Mouse (Mus musculus): ENCODE measurements at regions not wholly inside any gene's neighbourhood (a gene's known extent, or its start where the extent isn't known, plus 50 kb on each side); places are given as distances from the start of the nearest gene placed in this dataset.

DNA sequence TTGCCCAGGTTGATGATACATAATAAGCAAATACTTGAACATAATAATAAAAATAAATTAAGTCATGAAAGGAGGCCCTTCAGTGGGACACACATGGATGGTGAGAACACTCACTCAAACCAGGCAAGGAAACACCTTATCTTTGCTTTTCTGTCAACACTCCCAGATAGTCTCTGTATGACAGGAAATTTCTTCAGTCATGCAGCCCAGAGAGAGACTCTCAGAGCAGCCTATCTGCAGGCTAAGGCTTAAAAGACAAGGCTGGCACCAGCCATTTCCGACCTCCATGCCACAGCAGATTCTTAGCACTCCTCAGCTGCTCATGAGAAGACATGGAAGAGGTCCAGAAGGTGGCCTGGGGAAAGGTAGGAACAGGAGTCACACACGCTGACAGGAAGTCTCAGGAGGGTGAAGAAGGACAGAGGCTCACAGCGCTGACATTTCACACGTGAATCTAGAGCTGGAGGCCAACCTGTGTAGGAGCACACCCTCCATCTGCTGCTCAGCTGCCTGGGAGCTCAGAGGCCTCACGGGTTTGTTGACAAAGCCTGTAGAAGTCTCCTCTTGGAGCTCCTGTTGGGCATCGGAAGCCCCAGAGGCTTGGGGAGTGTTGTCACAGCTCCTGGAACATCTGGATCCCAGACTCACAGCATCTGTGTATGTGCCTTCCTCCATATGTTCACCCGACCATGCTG lies 232.3 kb downstream of the Qk start:
- 78% methylated on average over 7 of the region's 7 CpGs for WGBS

GRCm38 (mm10) chr17:10086558-10086957 lies 233.1 kb downstream of the Qk start:
- no peaks in the 10 kb centered on the region for H3K9me3 ChIP-seq (ENCODE audit: control insufficient read depth, low read length)
- H3K4me3 ChIP-seq (ENCODE audit: low read depth, low read length): no peak overlapping the region
- no peaks in the 10 kb centered on the region for H3K4me1 ChIP-seq (ENCODE audit: control insufficient read depth, insufficient read depth, low read length)
- no peaks in the 10 kb centered on the region for H3K36me3 ChIP-seq (ENCODE audit: control insufficient read depth, insufficient read depth, low read length)
- no peak for ATAC-seq (ENCODE audit: low read depth)
- WGBS: 89% methylated on average over 2 of the region's 2 CpGs
- H3K27me3 ChIP-seq (ENCODE audit: control insufficient read depth, insufficient read depth, low read length): no peaks in the 10 kb centered on the region
- no peak overlapping the region for H3K27ac ChIP-seq (ENCODE audit: low read depth, low read length)
- H3K9ac ChIP-seq (replicated peaks; ENCODE audit: low read depth, low read length): no peak overlapping the region
- no peak overlapping the region for H3K4me2 ChIP-seq (ENCODE audit: low read depth, low read length)

More for the DNA sequence above, 232.3 kb downstream of the Qk start:
- Histone ChIP-seq H3K9me3 (ENCODE audit: control insufficient read depth, low read length) (no peaks in the 10 kb centered on the region), H3K4me3 (ENCODE audit: low read depth, low read length) (no peak overlapping the region), H3K27me3 (ENCODE audit: control insufficient read depth, insufficient read depth, low read length) (no peaks in the 10 kb centered on the region), H3K9ac (replicated peaks; ENCODE audit: low read depth, low read length) (no peak overlapping the region), H3K36me3 (ENCODE audit: control insufficient read depth, insufficient read depth, low read length) (no peaks in the 10 kb centered on the region), H3K4me2 (ENCODE audit: low read depth, low read length) (no peak overlapping the region), H3K27ac (ENCODE audit: low read depth, low read length) (no peak overlapping the region), H3K4me1 (ENCODE audit: control insufficient read depth, insufficient read depth, low read length) (no peaks in the 10 kb centered on the region)
- ATAC-seq (ENCODE audit: low read depth): no peak

GRCm38 (mm10) chr17:10086132-10086531 lies 233.5 kb downstream of the Qk start:
- Histone ChIP-seq H3K9me3 (ENCODE audit: control insufficient read depth, low read length) (no peaks in the 10 kb centered on the region), H3K9ac (replicated peaks; ENCODE audit: low read depth, low read length) (no peak overlapping the region), H3K27ac (ENCODE audit: low read depth, low read length) (no peak overlapping the region), H3K4me3 (ENCODE audit: low read depth, low read length) (no peak overlapping the region), H3K4me1 (ENCODE audit: control insufficient read depth, insufficient read depth, low read length) (no peaks in the 10 kb centered on the region), H3K27me3 (ENCODE audit: control insufficient read depth, insufficient read depth, low read length) (no peaks in the 10 kb centered on the region), H3K36me3 (ENCODE audit: control insufficient read depth, insufficient read depth, low read length) (no peaks in the 10 kb centered on the region), H3K4me2 (ENCODE audit: low read depth, low read length) (no peak overlapping the region)
- ATAC-seq (ENCODE audit: low read depth): no peak
- 58% methylated on average over 2 of the region's 2 CpGs for WGBS

- H3K4me1 ChIP-seq (ENCODE audit: control insufficient read depth, insufficient read depth, low read length): no peaks in the 10 kb centered on the region
- ATAC-seq (ENCODE audit: low read depth): no peak
- no peak overlapping the region for H3K9ac ChIP-seq (replicated peaks; ENCODE audit: low read depth, low read length)
- no peak overlapping the region for H3K4me3 ChIP-seq (ENCODE audit: low read depth, low read length)
- H3K27ac ChIP-seq (ENCODE audit: low read depth, low read length): no peak overlapping the region
- no peaks in the 10 kb centered on the region for H3K9me3 ChIP-seq (ENCODE audit: control insufficient read depth, low read length)
- 46% methylated on average over 10 of the region's 10 CpGs for WGBS
- H3K4me2 ChIP-seq (ENCODE audit: low read depth, low read length): no peak overlapping the region
- no peaks in the 10 kb centered on the region for H3K36me3 ChIP-seq (ENCODE audit: control insufficient read depth, insufficient read depth, low read length)
- H3K27me3 ChIP-seq (ENCODE audit: control insufficient read depth, insufficient read depth, low read length): no peaks in the 10 kb centered on the region
Measured at GRCm38 (mm10) chr17:10081721-10082120, 237.9 kb downstream of the Qk start.

DNA sequence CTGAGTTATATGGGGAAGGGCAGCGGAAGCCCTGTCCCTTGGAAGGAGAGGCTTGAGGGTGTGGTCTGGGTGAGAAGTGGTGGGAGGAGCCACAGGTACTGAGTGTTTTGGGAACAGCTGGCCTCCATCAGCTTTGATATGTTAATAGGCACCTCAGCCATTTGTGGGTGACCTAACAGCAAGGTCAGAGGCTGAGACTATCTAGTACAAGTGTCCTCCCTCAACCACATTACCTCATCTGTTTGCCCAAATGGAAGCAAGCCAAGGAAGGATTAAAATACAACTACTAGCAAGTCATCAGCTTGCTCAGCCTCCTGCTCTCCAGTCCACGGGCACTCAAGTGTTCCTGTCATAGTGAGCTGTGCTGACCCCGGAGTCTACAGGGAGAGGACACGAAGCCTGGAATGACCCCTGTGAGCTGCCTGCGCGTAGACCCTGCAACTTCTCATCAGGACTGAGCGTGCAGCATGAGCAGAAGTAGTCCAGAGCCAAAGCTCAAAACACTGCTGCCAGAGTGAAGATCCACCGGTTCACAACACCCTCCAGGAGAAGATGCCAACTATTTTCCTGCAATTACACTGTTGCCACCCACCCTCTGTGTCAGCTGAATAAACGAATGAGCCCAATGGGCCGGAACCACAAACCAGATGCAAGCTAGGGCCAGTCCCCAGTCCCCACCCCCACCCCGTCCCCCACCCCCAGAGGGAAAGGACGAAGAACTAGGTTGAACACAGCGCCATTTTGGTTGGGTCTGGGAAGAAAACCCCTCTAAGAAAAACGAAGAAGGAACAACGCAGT lies 239.6 kb downstream of the Qk start:
- Histone ChIP-seq H3K9ac (replicated peaks; ENCODE audit: low read depth, low read length) (no peak overlapping the region), H3K4me2 (ENCODE audit: low read depth, low read length) (no peak overlapping the region), H3K9me3 (ENCODE audit: control insufficient read depth, low read length) (no peaks in the 10 kb centered on the region), H3K27me3 (ENCODE audit: control insufficient read depth, insufficient read depth, low read length) (no peaks in the 10 kb centered on the region), H3K4me3 (ENCODE audit: low read depth, low read length) (no peak overlapping the region), H3K4me1 (ENCODE audit: control insufficient read depth, insufficient read depth, low read length) (no peaks in the 10 kb centered on the region), H3K27ac (ENCODE audit: low read depth, low read length) (no peak overlapping the region), H3K36me3 (ENCODE audit: control insufficient read depth, insufficient read depth, low read length) (no peaks in the 10 kb centered on the region)
- WGBS: 71% methylated on average over 15 of the region's 15 CpGs
- ATAC-seq (ENCODE audit: low read depth): no peak

DNA sequence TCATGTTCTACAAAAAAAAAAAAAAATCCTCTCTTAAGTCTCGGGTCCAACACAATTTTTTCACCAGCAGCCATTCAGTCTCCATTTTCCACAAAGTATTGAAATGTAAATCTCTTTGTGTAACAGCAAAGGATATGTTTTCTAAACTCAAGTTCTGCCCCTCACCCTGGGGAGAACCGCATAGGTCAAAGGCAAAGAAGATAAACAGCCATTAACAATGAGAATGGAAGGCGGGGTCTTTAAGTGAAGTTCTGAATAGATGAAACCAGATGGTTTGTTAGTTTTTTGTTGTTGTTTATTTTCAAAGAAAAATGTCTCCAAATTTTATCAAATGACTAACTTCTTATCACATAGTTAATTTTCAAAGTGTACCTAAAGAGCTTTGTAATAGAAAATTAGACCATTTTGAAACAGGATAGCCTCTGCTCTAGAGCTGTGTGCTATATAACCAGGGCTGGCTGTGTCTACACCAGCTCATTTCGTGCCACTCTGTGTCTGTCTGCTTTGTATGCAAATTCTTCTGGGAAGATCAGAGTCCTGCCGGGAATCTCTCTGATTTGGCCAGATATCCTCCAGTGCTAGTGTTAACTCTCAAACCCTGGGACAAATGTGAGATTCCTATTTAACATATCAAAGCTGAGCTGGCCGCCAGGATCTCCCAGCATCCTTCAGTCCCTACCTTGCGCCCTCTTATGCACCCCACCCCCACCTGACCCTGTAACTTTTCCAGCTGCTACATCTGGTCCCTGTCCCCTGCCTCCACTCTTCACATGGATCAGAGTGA lies 240.9 kb downstream of the Qk start:
- WGBS: 25% methylated on average over 7 of the region's 7 CpGs
- Histone ChIP-seq H3K4me1 (ENCODE audit: control insufficient read depth, insufficient read depth, low read length) (no peaks in the 10 kb centered on the region), H3K9me3 (ENCODE audit: control insufficient read depth, low read length) (no peaks in the 10 kb centered on the region), H3K27me3 (ENCODE audit: control insufficient read depth, insufficient read depth, low read length) (no peaks in the 10 kb centered on the region), H3K27ac (ENCODE audit: low read depth, low read length) (no peak overlapping the region), H3K4me3 (ENCODE audit: low read depth, low read length) (no peak overlapping the region), H3K4me2 (ENCODE audit: low read depth, low read length) (no peak overlapping the region), H3K9ac (replicated peaks; ENCODE audit: low read depth, low read length) (no peak overlapping the region), H3K36me3 (ENCODE audit: control insufficient read depth, insufficient read depth, low read length) (no peaks in the 10 kb centered on the region)
- no peak for ATAC-seq (ENCODE audit: low read depth)

DNA sequence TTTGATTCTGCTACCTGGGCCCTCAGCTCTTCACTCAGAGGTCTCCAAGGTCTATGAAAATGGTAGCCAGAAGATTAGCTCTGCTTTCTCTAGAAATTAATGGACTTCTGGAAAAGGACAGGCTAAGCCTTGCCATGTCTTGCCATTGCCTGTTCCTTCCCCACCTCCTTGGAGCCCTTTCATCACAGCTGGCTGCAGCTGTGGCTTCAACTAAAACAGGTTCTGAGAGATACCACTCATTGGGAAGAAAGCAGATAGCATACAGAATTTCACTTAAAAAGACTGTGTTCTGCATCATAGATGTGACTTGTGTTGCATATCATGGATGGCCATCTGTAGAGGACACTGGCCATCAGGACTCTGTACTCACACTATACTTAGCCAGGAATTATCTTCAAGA lies 246.4 kb downstream of the Qk start:
- no peak overlapping the region for H3K4me3 ChIP-seq (ENCODE audit: low read depth, low read length)
- H3K9ac ChIP-seq (replicated peaks; ENCODE audit: low read depth, low read length): no peak overlapping the region
- no peak for ATAC-seq (ENCODE audit: low read depth)

DNA sequence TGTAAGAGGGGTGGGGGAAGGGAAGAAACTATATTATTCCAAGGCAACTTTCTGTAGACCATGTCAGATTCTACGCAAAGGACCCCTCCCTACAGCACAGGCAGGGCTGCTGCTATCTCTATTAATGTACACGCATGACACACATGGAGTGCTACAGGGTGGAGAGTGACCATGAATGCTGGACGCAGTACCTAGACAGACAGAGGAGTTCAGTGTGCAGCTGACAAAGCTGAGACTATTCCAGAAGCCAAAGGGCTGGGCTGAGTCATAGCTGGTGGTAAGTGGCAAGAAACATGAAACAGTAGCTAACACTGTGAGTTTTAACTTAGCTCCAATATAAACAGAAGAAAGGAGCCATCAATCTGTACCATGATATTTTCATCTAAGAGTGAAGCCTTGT lies 250.4 kb downstream of the Qk start:
- no peaks in the 10 kb centered on the region for H3K27me3 ChIP-seq (ENCODE audit: control insufficient read depth, insufficient read depth, low read length)
- no peaks in the 10 kb centered on the region for H3K4me1 ChIP-seq (ENCODE audit: control insufficient read depth, insufficient read depth, low read length)
- H3K9ac ChIP-seq (replicated peaks; ENCODE audit: low read depth, low read length): no peak overlapping the region
- no peaks in the 10 kb centered on the region for H3K36me3 ChIP-seq (ENCODE audit: control insufficient read depth, insufficient read depth, low read length)
- no peak for ATAC-seq (ENCODE audit: low read depth)
- no peak overlapping the region for H3K4me3 ChIP-seq (ENCODE audit: low read depth, low read length)
- no peak overlapping the region for H3K27ac ChIP-seq (ENCODE audit: low read depth, low read length)
- WGBS: 92% methylated on average over 3 of the region's 3 CpGs
- no peak overlapping the region for H3K4me2 ChIP-seq (ENCODE audit: low read depth, low read length)
- H3K9me3 ChIP-seq (ENCODE audit: control insufficient read depth, low read length): no peaks in the 10 kb centered on the region

More for the DNA sequence above, 246.4 kb downstream of the Qk start:
- no peaks in the 10 kb centered on the region for H3K9me3 ChIP-seq (ENCODE audit: control insufficient read depth, low read length)
- H3K36me3 ChIP-seq (ENCODE audit: control insufficient read depth, insufficient read depth, low read length): no peaks in the 10 kb centered on the region
- no peak overlapping the region for H3K27ac ChIP-seq (ENCODE audit: low read depth, low read length)
- H3K4me2 ChIP-seq (ENCODE audit: low read depth, low read length): no peak overlapping the region
- H3K27me3 ChIP-seq (ENCODE audit: control insufficient read depth, insufficient read depth, low read length): no peaks in the 10 kb centered on the region
- H3K4me1 ChIP-seq (ENCODE audit: control insufficient read depth, insufficient read depth, low read length): no peaks in the 10 kb centered on the region

GRCm38 (mm10) chr17:10065131-10065530 lies 254.5 kb downstream of the Qk start:
- Histone ChIP-seq H3K4me1 (ENCODE audit: control insufficient read depth, insufficient read depth, low read length) (no peaks in the 10 kb centered on the region), H3K9ac (replicated peaks; ENCODE audit: low read depth, low read length) (no peak overlapping the region), H3K9me3 (ENCODE audit: control insufficient read depth, low read length) (no peaks in the 10 kb centered on the region), H3K36me3 (ENCODE audit: control insufficient read depth, insufficient read depth, low read length) (no peaks in the 10 kb centered on the region), H3K4me2 (ENCODE audit: low read depth, low read length) (no peak overlapping the region), H3K4me3 (ENCODE audit: low read depth, low read length) (no peak overlapping the region), H3K27ac (ENCODE audit: low read depth, low read length) (no peak overlapping the region), H3K27me3 (ENCODE audit: control insufficient read depth, insufficient read depth, low read length) (no peaks in the 10 kb centered on the region)
- no peak for ATAC-seq (ENCODE audit: low read depth)
- WGBS: 77% methylated on average over 3 of the region's 3 CpGs
